Mouse (Mus musculus) heart, adult 2 months (tissue): ENCODE measurements around the gene Prickle1.

Source experiments
- CTCF ChIP-seq: fragments of 200-600 bp; IDR thresholded peaks from 2 replicates; pipeline ENCODE4 v1.8.1; 2022; ENCODE audit warnings: antibody characterized with exemption, mild to moderate bottlenecking, moderate library complexity
- EP300 ChIP-seq: fragments of 200-500 bp; IDR thresholded peaks from 2 replicates; pipeline ENCODE4 v1.6.1; 2011; ENCODE audit warnings: low read depth, low read length, control low read depth; ENCODE audit not compliant: insufficient read depth
- POLR2A ChIP-seq: fragments of 200-500 bp; IDR thresholded peaks from 2 replicates; pipeline ENCODE4 v1.6.1; 2011; ENCODE audit warnings: mild to moderate bottlenecking, low read depth, low read length, control low read depth; ENCODE audit not compliant: insufficient read depth

DNA sequence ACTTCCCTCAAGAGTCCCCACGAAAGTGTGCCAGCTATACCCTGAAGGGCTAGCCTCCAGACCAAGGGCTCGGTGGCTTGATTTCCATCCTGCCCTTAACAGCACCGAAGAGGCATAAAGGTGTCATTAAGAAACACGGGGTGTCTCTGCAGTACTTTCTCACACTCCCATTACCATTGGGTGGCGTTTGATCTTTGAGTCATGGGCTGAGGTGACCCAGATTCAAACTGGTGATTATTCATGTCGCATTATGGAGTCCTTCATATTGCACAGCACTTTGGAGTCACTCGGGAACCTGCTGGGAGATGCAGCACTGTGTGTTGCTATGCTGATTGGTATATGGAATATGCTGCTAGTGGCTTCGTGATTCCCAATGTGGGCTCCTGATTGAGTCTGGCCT is 14.0 kb downstream of the Prickle1 start:
- TF ChIP-seq CTCF: no peak
- TF ChIP-seq POLR2A: no peak
- TF ChIP-seq EP300: no peak
